Comparison of ENCODE assay signal across 9 mouse cellular contexts in the genomic region with DNA sequence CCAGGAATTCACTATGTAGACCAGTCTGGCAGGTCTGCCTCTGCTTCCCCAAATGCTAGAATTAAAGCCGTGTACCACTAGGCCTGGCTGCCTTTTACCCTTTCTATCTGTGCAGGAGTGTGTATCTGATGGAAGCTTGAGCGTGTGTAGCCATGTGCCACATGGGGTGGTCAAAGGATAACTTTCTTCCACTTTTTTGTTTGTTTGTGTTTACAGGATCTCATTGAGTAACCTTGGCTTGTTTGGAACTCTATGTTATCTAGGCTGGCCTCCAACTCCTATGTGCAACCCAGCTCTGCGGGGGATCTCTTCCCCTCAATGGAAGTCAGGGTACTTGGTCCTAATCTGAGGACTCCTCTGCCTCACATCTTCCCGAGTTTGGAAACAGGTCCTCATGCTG. TPM values are rescaled to one million over a fixed set of nuclear protein-coding genes. Genes with fewer than 3 reads are reported as not detected.
DNase-seq lines count a peak whose midpoint lies in the region; ATAC-seq lines count a peak whose summit lies in the region.
"Had no signal": no experiment of that assay in that cellular context is flagged by ENCODE, and none has a peak within 500 bp of the region (broad histone marks: within the 10 kb centered on the region; RNA-seq: fewer than 3 reads in every experiment).

No protein-coding gene starts in this region.

- DNase-seq in kidney, adult 9 months, result no peak
- peak; percentile 21 to 31 for DNase-seq in cerebellum, postnatal 10 days
- DNase-seq in intestine, embryonic 14.5 days (ENCODE audit: low spot score), result peak; percentile 45
- DNase-seq in layer of hippocampus, postnatal 10 days (ENCODE audit: low spot score in 2 of 2), result no peak
- DNase-seq in layer of hippocampus, adult 9-10 months (ENCODE audit: low spot score), result no peak
- no peak for DNase-seq in right cerebral cortex, postnatal 10 days (ENCODE audit: low spot score in 2 of 2)

- H3K36me3 ChIP-seq in kidney, embryonic 16.5 days (ENCODE audit: insufficient read depth, low read length), result no peaks in the 10 kb centered on the region
- no peaks in the 10 kb centered on the region for H3K36me3 ChIP-seq in intestine, embryonic 14.5 days (ENCODE audit: control insufficient read depth, insufficient read depth, low read length)
- no peaks in the 10 kb centered on the region for H3K36me3 ChIP-seq in midbrain, embryonic 16.5 days (ENCODE audit: control insufficient read depth, insufficient read depth, low read length)
- H3K36me3 ChIP-seq: limb, embryonic 15.5 days had no signal

- no peak for ATAC-seq in kidney, embryonic 16.5 days (ENCODE audit: low FRiP score, low TSS enrichment)
- no peak for ATAC-seq in intestine, embryonic 14.5 days (replicated peaks; ENCODE audit: low FRiP score, low TSS enrichment, low read depth)
- ATAC-seq in midbrain, embryonic 16.5 days, result no peak

- H3K9me3 ChIP-seq in kidney, embryonic 16.5 days (ENCODE audit: low read length), result no peaks in the 10 kb centered on the region
- no peaks in the 10 kb centered on the region for H3K9me3 ChIP-seq in intestine, embryonic 14.5 days (ENCODE audit: control insufficient read depth, low read length)
- H3K9me3 ChIP-seq in midbrain, embryonic 16.5 days (replicated peaks; ENCODE audit: control insufficient read depth, low read length, poor library complexity, severe bottlenecking), result no peaks in the 10 kb centered on the region
- H3K9me3 ChIP-seq: limb, embryonic 15.5 days had no signal

- peak overlapping the region; percentile 79; the same call in 1 of the 2 replicates for H3K9ac ChIP-seq in kidney, embryonic 16.5 days (replicated peaks; ENCODE audit: low read length)
- no peak overlapping the region for H3K9ac ChIP-seq in intestine, embryonic 14.5 days (ENCODE audit: low read length)
- H3K9ac ChIP-seq in midbrain, embryonic 16.5 days (ENCODE audit: low read depth, low read length), result no peak overlapping the region

- H3K27ac ChIP-seq in kidney, embryonic 16.5 days (ENCODE audit: low read length), result no peak overlapping the region
- no peak overlapping the region for H3K27ac ChIP-seq in intestine, embryonic 14.5 days (ENCODE audit: low read depth)
- 0 out of 2 replicates have a peak overlapping the region, but pooled peaks have one; percentile 11 for H3K27ac ChIP-seq in midbrain, embryonic 16.5 days (ENCODE audit: low read length)

- WGBS in kidney, embryonic 16.5 days, result 48% methylated on average over 4 of the region's 4 CpGs
- 45% methylated on average over 4 of the region's 4 CpGs for WGBS in intestine, embryonic 14.5 days
- WGBS in midbrain, embryonic 16.5 days, result 50% methylated on average over 4 of the region's 4 CpGs

- H3K4me2 ChIP-seq in kidney, embryonic 16.5 days (replicated peaks; ENCODE audit: low read depth, low read length), result peak overlapping the region; percentile 78
- peak overlapping the region; percentile 33; the same call in 1 of the 2 replicates for H3K4me2 ChIP-seq in intestine, embryonic 14.5 days (ENCODE audit: low read length)
- H3K4me2 ChIP-seq in midbrain, embryonic 16.5 days (ENCODE audit: low read length), result peak overlapping the region; percentile 85

- H3K27me3 ChIP-seq in kidney, embryonic 16.5 days (ENCODE audit: insufficient read depth, low read length), result no peaks in the 10 kb centered on the region
- H3K27me3 ChIP-seq in intestine, embryonic 14.5 days (replicated peaks; ENCODE audit: control insufficient read depth, insufficient read depth, low read length), result no peaks in the 10 kb centered on the region
- H3K27me3 ChIP-seq in midbrain, embryonic 16.5 days (ENCODE audit: control insufficient read depth, insufficient read depth, low read depth, low read length), result no peaks in the 10 kb centered on the region
- H3K27me3 ChIP-seq: limb, embryonic 15.5 days had no signal

- H3K4me1 ChIP-seq in kidney, embryonic 16.5 days (ENCODE audit: insufficient read depth, low read length), result peaks cover 18% of the 10 kb centered on the region
- H3K4me1 ChIP-seq in intestine, embryonic 14.5 days (replicated peaks; ENCODE audit: control insufficient read depth, insufficient read depth, low read length), result peaks cover 14% of the 10 kb centered on the region
- H3K4me1 ChIP-seq in midbrain, embryonic 16.5 days (ENCODE audit: control insufficient read depth, insufficient read depth, low read length), result peaks cover 26% of the 10 kb centered on the region

- no peak overlapping the region for H3K4me3 ChIP-seq in kidney, embryonic 16.5 days (ENCODE audit: low read length)
- no peak overlapping the region for H3K4me3 ChIP-seq in intestine, embryonic 14.5 days (ENCODE audit: low read depth, low read length)
- 0 out of 2 replicates have a peak overlapping the region, but pooled peaks have one; percentile 3 for H3K4me3 ChIP-seq in midbrain, embryonic 16.5 days (ENCODE audit: low read depth, low read length)

RNA-seq across cellular contexts. Expression of gene Ube2f, which starts 1.1 kb away (rescaled TPM):
- polyA plus RNA-seq in kidney, embryonic 16.5 days (2015; fragmentation: Nextera tagmentation; extraction: Ambion mirVana), result 71.7 and 74.9 TPM in 2 replicates
- polyA plus RNA-seq in intestine, embryonic 14.5 days (2014; fragmentation: Nextera tagmentation; extraction: Ambion mirVana), result 69.9 and 71.6 TPM in 2 replicates
- polyA plus RNA-seq in midbrain, embryonic 16.5 days (2015; fragmentation: Nextera tagmentation; extraction: Ambion mirVana), result 57.0 and 59.6 TPM in 2 replicates
- 10 to 100 TPM; 49.6 to 55.2 TPM for total RNA-seq in layer of hippocampus, postnatal 10 days (2021)

RNA-seq across cellular contexts. Expression of gene Scly, which starts 49.2 kb away (rescaled TPM):
- polyA plus RNA-seq in kidney, embryonic 16.5 days (2015; fragmentation: Nextera tagmentation; extraction: Ambion mirVana), result 29.7 and 33.2 TPM in 2 replicates
- 13.5 and 16.9 TPM in 2 replicates for polyA plus RNA-seq in intestine, embryonic 14.5 days (2014; fragmentation: Nextera tagmentation; extraction: Ambion mirVana)
- 11.2 and 12.1 TPM in 2 replicates for polyA plus RNA-seq in midbrain, embryonic 16.5 days (2015; fragmentation: Nextera tagmentation; extraction: Ambion mirVana)
- 10 to 100 TPM; 12.0 to 12.8 TPM for total RNA-seq in layer of hippocampus, postnatal 10 days (2021)

Comparison
In these comparisons a context has a peak if more than half of its experiments do, and no peak if none do; other contexts are left out.
1. H3K4me2 ChIP-seq: peak in every context shown above with its lines; median percentile 85 in midbrain, embryonic 16.5 days; 78 in kidney, embryonic 16.5 days; 33 in intestine, embryonic 14.5 days.
2. DNase-seq: peak in cerebellum, postnatal 10 days (2 of 2) and intestine, embryonic 14.5 days (single experiment); none in kidney, adult 9 months (single experiment), layer of hippocampus, postnatal 10 days (0 of 2), layer of hippocampus, adult 9-10 months (single experiment) and right cerebral cortex, postnatal 10 days (0 of 2).